Mouse (Mus musculus): ENCODE results near the gene Idua. TPM values are rescaled to one million over a fixed set of nuclear protein-coding genes. Genes with fewer than 3 reads are reported as not detected.

Idua gene
- polyA plus RNA-seq, 1 experiment: 37.1 TPM

DNA sequence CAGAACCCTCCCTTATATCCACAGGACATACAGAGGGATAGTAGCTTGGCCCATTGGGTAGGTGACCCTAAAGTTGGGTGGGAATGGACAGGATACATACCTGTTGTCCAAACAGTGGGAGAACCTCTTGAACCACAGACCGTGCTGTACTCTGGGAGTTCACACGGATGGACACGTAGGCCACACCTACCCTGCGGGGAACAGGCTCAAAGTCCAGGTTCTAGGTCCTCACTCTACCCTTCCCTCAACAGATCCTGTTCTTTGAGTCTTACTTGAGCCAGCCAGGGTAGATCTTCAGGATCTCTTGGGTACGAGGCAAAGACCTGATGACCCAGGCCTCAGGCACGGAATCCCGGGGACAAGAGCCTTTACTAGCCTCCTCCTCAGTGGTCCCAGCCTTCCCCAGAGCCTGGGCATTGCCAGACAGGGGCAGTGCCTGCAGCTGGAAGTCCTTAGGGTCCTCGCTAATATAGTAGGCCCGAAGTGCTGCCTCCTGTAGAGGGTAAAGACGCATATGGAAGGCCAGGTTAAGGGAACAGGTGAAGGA, 5.6 kb upstream of the Idua start:
- Histone ChIP-seq H3K4me1 (ENCODE audit: control insufficient read depth, insufficient read depth, insufficient read length) (peaks cover 2% of the 10 kb centered on the region; the same call in 1 of the 2 replicates), H3K4me3 (ENCODE audit: extremely low read depth, insufficient read depth, insufficient read length) (no peak overlapping the region), H3K36me3 (ENCODE audit: control insufficient read depth, insufficient read depth, low read length) (peaks cover 28% of the 10 kb centered on the region), H3K27ac (ENCODE audit: insufficient read depth, low read length) (no peak overlapping the region), H3K27me3 (ENCODE audit: control insufficient read depth, insufficient read depth, low read length) (no peaks in the 10 kb centered on the region)
- TF ChIP-seq POLR2A (IDR thresholded peaks at IDR 0.05; ENCODE audit: low read depth, low read length) (no peak), CTCF (IDR thresholded peaks at IDR 0.05; ENCODE audit: extremely low read depth, insufficient read depth, insufficient read length, insufficient replicate concordance) (no peak)
- no peak for DNase-seq (ENCODE audit: low read depth in 1 of 2, low spot score in 2 of 2)
- 96% methylated on average over 10 of the region's 10 CpGs for WGBS

DNA sequence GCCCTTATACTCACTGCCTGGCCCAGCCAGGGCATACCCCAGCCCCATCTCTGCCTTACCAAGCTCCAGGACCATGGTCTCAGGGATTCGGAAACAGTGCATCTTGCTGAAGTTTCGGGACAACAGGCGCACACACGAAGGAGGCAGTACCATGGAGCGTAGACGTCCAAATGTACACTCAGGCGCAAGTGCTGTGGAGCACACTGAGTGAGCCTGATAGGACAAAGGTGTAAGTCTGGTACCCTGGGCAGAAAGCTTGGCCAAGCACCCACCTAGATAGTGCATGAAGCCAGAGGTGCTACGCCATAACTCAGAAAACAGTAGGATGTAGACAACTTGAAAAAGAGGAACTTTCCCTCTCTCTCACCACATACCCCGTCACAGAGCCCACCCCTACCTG, 4.8 kb upstream of the Idua start:
- WGBS: 89% methylated on average over 9 of the region's 9 CpGs

DNA sequence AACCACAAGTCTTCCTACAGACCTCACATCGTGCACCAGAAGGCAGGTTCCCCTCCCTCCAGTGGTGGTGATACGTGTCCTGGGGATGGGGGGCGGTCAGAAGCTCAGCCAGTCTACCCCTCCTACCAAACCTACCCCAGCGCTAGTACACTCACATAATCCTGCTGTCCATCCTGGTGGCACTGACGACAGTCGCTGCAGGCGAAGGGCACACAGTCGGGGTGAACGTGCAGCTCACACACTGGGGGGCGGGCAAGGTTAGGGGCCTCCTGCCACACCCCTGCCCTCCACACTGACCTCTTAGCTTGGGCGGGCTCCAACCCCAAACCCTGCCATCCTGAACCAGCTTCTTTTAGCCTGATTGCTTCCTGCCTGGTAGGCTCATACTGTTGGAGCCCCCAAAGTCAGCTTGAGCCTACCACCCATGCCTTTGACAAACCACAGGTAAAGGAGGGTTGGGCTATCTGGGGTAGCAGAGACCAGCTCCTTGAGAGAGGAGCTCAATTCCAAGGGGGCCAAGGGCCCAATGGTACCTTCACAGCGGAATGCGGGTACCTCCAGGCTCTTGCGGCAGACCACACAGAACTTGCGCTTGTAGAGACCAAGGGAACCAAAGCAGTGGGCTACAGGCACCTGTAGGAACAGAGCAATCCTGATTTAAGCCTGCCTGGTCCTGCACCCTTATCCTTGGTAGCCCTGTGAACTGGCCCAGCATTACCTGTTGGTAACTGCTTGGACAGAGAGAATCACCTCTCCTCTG, 4.1 kb upstream of the Idua start:
- peaks cover 7% of the 10 kb centered on the region; the same call in 1 of the 2 replicates for H3K4me1 ChIP-seq (ENCODE audit: control insufficient read depth, insufficient read depth, insufficient read length)
- TF ChIP-seq POLR2A (IDR thresholded peaks at IDR 0.05; ENCODE audit: low read depth, low read length) (no peak), CTCF (IDR thresholded peaks at IDR 0.05; ENCODE audit: extremely low read depth, insufficient read depth, insufficient read length, insufficient replicate concordance) (no peak)
- H3K27me3 ChIP-seq (ENCODE audit: control insufficient read depth, insufficient read depth, low read length): no peaks in the 10 kb centered on the region
- no peak for DNase-seq (ENCODE audit: low read depth in 1 of 2, low spot score in 2 of 2)
- no peak overlapping the region for H3K4me3 ChIP-seq (ENCODE audit: extremely low read depth, insufficient read depth, insufficient read length)
- no peak overlapping the region for H3K27ac ChIP-seq (ENCODE audit: insufficient read depth, low read length)
- WGBS: 89% methylated on average over 15 of the region's 15 CpGs
- H3K36me3 ChIP-seq (ENCODE audit: control insufficient read depth, insufficient read depth, low read length): peaks cover 26% of the 10 kb centered on the region

More for the DNA sequence above, 4.8 kb upstream of the Idua start:
- Histone ChIP-seq H3K27me3 (ENCODE audit: control insufficient read depth, insufficient read depth, low read length) (no peaks in the 10 kb centered on the region), H3K4me3 (ENCODE audit: extremely low read depth, insufficient read depth, insufficient read length) (no peak overlapping the region), H3K4me1 (ENCODE audit: control insufficient read depth, insufficient read depth, insufficient read length) (peaks cover 7% of the 10 kb centered on the region; the same call in 1 of the 2 replicates), H3K36me3 (ENCODE audit: control insufficient read depth, insufficient read depth, low read length) (peaks cover 26% of the 10 kb centered on the region), H3K27ac (ENCODE audit: insufficient read depth, low read length) (no peak overlapping the region)
- DNase-seq (ENCODE audit: low read depth in 1 of 2, low spot score in 2 of 2): no peak
- TF ChIP-seq CTCF (IDR thresholded peaks at IDR 0.05; ENCODE audit: extremely low read depth, insufficient read depth, insufficient read length, insufficient replicate concordance): no peak
- no peak for TF ChIP-seq POLR2A (IDR thresholded peaks at IDR 0.05; ENCODE audit: low read depth, low read length)

DNA sequence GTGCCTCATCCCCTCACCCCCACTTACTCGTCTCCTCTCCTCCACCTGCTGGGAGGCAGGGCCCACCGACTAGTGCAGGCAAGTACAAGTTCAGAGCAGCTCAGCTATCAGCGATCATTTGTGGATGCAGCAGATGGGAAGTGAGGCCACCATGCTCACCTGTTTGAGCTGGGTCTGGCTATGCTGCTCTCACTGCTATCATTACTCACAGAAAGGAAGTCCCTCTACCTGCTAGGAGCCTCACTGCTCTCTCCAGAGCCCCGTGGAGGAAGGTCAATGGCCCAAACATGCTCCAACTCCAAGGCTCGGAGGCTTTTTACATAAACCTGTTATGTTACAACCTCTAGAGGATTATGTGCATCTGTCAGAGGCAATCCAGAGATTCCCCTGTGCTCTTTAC, 2.7 kb upstream of the Idua start:
- no peak overlapping the region for H3K27ac ChIP-seq (ENCODE audit: insufficient read depth, low read length)
- H3K27me3 ChIP-seq (ENCODE audit: control insufficient read depth, insufficient read depth, low read length): no peaks in the 10 kb centered on the region
- peaks cover 7% of the 10 kb centered on the region; the same call in 1 of the 2 replicates for H3K4me1 ChIP-seq (ENCODE audit: control insufficient read depth, insufficient read depth, insufficient read length)
- H3K4me3 ChIP-seq (ENCODE audit: extremely low read depth, insufficient read depth, insufficient read length): no peak overlapping the region
- TF ChIP-seq CTCF (IDR thresholded peaks at IDR 0.05; ENCODE audit: extremely low read depth, insufficient read depth, insufficient read length, insufficient replicate concordance): no peak
- TF ChIP-seq POLR2A (IDR thresholded peaks at IDR 0.05; ENCODE audit: low read depth, low read length): no peak
- H3K36me3 ChIP-seq (ENCODE audit: control insufficient read depth, insufficient read depth, low read length): peaks cover 26% of the 10 kb centered on the region
- DNase-seq (ENCODE audit: low read depth in 1 of 2, low spot score in 2 of 2): no peak
- 79% methylated on average over 5 of the region's 5 CpGs for WGBS

DNA sequence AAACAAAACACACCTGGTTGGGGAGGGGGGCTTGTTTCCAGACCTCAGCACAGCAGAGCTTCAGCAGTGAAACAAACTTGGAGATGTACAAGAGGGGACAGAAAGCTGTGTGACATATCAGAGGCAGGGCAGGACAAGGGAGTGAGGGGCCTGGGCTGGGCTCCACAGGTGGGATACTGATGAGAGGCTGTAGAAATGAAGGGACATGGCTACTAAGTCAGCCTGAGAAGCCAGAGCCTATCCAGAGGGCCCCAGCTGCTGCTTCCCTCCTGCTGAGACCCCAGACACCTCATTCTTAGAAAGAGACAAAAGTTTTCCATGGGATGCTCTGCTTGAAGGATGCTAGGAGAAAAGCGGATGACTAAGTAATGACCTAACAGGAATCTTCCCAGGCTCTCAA, 1.5 kb upstream of the Idua start:
- WGBS: 97% methylated on average over 1 of the region's 1 CpGs
- Histone ChIP-seq H3K27ac (ENCODE audit: insufficient read depth, low read length) (no peak overlapping the region), H3K4me3 (ENCODE audit: extremely low read depth, insufficient read depth, insufficient read length) (no peak overlapping the region), H3K36me3 (ENCODE audit: control insufficient read depth, insufficient read depth, low read length) (peaks cover 20% of the 10 kb centered on the region), H3K27me3 (ENCODE audit: control insufficient read depth, insufficient read depth, low read length) (no peaks in the 10 kb centered on the region), H3K4me1 (ENCODE audit: control insufficient read depth, insufficient read depth, insufficient read length) (peaks cover 7% of the 10 kb centered on the region; the same call in 1 of the 2 replicates)
- DNase-seq (ENCODE audit: low read depth in 1 of 2, low spot score in 2 of 2): no peak
- no peak for TF ChIP-seq CTCF (IDR thresholded peaks at IDR 0.05; ENCODE audit: extremely low read depth, insufficient read depth, insufficient read length, insufficient replicate concordance)
- no peak for TF ChIP-seq POLR2A (IDR thresholded peaks at IDR 0.05; ENCODE audit: low read depth, low read length)

DNA sequence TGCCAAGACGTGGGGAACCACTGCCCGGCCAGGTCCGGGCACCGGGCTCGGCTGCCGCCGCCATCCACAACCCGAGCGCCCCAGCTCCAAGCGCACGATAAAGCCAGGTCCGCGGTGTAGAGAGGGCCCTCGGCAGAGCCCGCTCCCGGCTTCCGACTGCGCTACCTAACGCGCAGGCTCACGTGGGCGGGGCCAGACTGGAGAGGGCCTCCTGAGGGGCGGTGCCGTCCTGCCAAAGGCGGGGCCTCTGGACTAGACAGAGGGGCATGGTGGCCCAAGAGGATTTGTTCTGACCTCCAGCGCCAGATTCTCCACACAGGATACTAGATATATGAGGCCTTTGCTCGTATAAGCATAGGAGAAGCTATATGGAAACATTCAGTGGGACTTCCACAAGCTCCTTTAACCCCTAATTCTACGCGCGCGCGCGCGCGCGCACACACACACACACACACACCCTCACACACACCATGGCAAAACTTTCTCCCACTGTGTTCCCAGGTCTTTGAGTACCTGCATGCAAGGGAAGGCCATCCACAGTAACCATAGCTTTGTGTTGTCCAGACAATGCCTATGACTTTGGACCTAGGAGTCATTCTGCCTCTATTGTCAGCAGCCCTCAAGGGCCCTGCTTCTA, 619 bp downstream of the Idua start:
- Histone ChIP-seq H3K27ac (ENCODE audit: insufficient read depth, low read length) (no peak overlapping the region; the same call in 1 of the 2 replicates), H3K27me3 (ENCODE audit: control insufficient read depth, insufficient read depth, low read length) (no peaks in the 10 kb centered on the region), H3K36me3 (ENCODE audit: control insufficient read depth, insufficient read depth, low read length) (peaks cover 5% of the 10 kb centered on the region), H3K4me3 (ENCODE audit: extremely low read depth, insufficient read depth, insufficient read length) (peak overlapping the region; percentile 87), H3K4me1 (ENCODE audit: control insufficient read depth, insufficient read depth, insufficient read length) (peaks cover 7% of the 10 kb centered on the region; the same call in 1 of the 2 replicates)
- DNase-seq (ENCODE audit: low read depth in 1 of 2, low spot score in 2 of 2): peak; percentile 67 to 92
- peak; percentile 77 for TF ChIP-seq POLR2A (IDR thresholded peaks at IDR 0.05; ENCODE audit: low read depth, low read length)
- no peak for TF ChIP-seq CTCF (IDR thresholded peaks at IDR 0.05; ENCODE audit: extremely low read depth, insufficient read depth, insufficient read length, insufficient replicate concordance)
- 21% methylated on average over 36 of the region's 36 CpGs for WGBS
